Mouse (Mus musculus) embryonic facial prominence, embryonic 11.5 days (tissue): Measurements from ENCODE around the gene Ell. TPM values are rescaled to one million over a fixed set of nuclear protein-coding genes. Genes with fewer than 3 reads are reported as not detected.

Experiments
- ATAC-seq: fragments of 200-750 bp; cut with Nextera tagmentation; replicated peaks from 2 replicates; pipeline ENCODE4 v1.8.0; 2017; ENCODE audit warnings: low read depth; ENCODE audit not compliant: insufficient number of reproducible peaks, low FRiP score, low TSS enrichment
- DNase-seq: peaks from one replicate; pipeline ENCODE4 v3.0.0-alpha.2; 2015; ENCODE audit warnings: low spot score
- H3K27ac ChIP-seq: fragments of 300-500 bp; sonication (generic); replicated peaks from 2 replicates; pipeline ENCODE4 v1.5.1; 2014; ENCODE audit warnings: mild to moderate bottlenecking, low read depth, low read length, control low read depth
- H3K27me3 ChIP-seq: fragments of 300-500 bp; sonication (generic); 2 replicates; pipeline ENCODE4 v1.6.1; 2014; ENCODE audit warnings: mild to moderate bottlenecking, low read length, moderate library complexity, mixed read lengths; ENCODE audit not compliant: control insufficient read depth, insufficient read depth
- H3K36me3 ChIP-seq: fragments of 300-500 bp; sonication (generic); replicated peaks from 2 replicates; pipeline ENCODE4 v1.6.1; 2014; ENCODE audit warnings: low read depth, mild to moderate bottlenecking, low read length, moderate library complexity, mixed read lengths; ENCODE audit not compliant: control insufficient read depth, insufficient read depth
- H3K4me1 ChIP-seq: fragments of 300-500 bp; sonication (generic); 2 replicates; pipeline ENCODE4 v1.6.1; 2014; ENCODE audit warnings: low read length, mixed read lengths; ENCODE audit not compliant: control insufficient read depth, insufficient read depth
- H3K4me2 ChIP-seq: fragments of 300-500 bp; sonication (generic); 2 replicates; pipeline ENCODE4 v1.6.1; 2014; ENCODE audit warnings: low read depth, mild to moderate bottlenecking, control low read depth, low read length, moderate library complexity
- H3K4me3 ChIP-seq: fragments of 300-500 bp; sonication (generic); 2 replicates; pipeline ENCODE4 v1.5.1; 2014; ENCODE audit warnings: low read depth, low read length, control low read depth
- H3K9ac ChIP-seq: fragments of 300-500 bp; sonication (generic); replicated peaks from 2 replicates; pipeline ENCODE4 v1.6.1; 2014; ENCODE audit warnings: mild to moderate bottlenecking, control low read depth, low read length
- H3K9me3 ChIP-seq: fragments of 300-500 bp; sonication (generic); replicated peaks from 2 replicates; pipeline ENCODE4 v1.6.1; 2016; ENCODE audit warnings: mild to moderate bottlenecking, low read length, inconsistent platforms, mixed read lengths; ENCODE audit not compliant: control insufficient read depth
- WGBS: fragments of 180-500 bp; shearing (Covaris S2); extraction: QIAGEN DNeasy Blood & Tissue Kit; methylation state at CpG from one replicate; pipeline ENCODE4 v1.1.7; 2014; 5-methylcytosine and 5-hydroxymethylcytosine counted together
- polyA plus RNA-seq: library from polyadenylated mRNA; unstranded; fragments of >200 nt; fragmentation: Nextera tagmentation; extraction: Ambion mirVana; gene quantifications from 2 replicates; pipeline ENCODE4 v1.2.1, GENCODE M21; 2014

Ell gene
- polyA plus RNA-seq, 1 experiment from 2014 or later: 16.1 TPM

- no peaks in the 10 kb centered on the region for H3K9me3 ChIP-seq
Observed at GRCm38 (mm10) chr8:70564696-70565235, 25.5 kb downstream of the Ell start.

GRCm38 (mm10) chr8:70565561-70565960 is 26.3 kb downstream of the Ell start:
- no peaks in the 10 kb centered on the region for H3K9me3 ChIP-seq
- H3K36me3 ChIP-seq: no peaks in the 10 kb centered on the region
- WGBS: 48% methylated on average over 3 of the region's 3 CpGs
- H3K4me1 ChIP-seq: no peaks in the 10 kb centered on the region
- ATAC-seq (no peak), DNase-seq (no peak)
- H3K4me2 ChIP-seq: no peak overlapping the region
- H3K9ac ChIP-seq: no peak overlapping the region
- H3K27me3 ChIP-seq: no peaks in the 10 kb centered on the region
- H3K27ac ChIP-seq: no peak overlapping the region
- no peak overlapping the region for H3K4me3 ChIP-seq

More at GRCm38 (mm10) chr8:70564696-70565235, 25.5 kb downstream of the Ell start:
- Histone ChIP-seq H3K27ac (no peak overlapping the region), H3K9ac (no peak overlapping the region), H3K4me3 (no peak overlapping the region), H3K27me3 (no peaks in the 10 kb centered on the region), H3K4me1 (no peaks in the 10 kb centered on the region), H3K36me3 (no peaks in the 10 kb centered on the region), H3K4me2 (no peak overlapping the region)
- ATAC-seq (no peak), DNase-seq (no peak)
- WGBS: 81% methylated on average over 3 of the region's 3 CpGs

DNA sequence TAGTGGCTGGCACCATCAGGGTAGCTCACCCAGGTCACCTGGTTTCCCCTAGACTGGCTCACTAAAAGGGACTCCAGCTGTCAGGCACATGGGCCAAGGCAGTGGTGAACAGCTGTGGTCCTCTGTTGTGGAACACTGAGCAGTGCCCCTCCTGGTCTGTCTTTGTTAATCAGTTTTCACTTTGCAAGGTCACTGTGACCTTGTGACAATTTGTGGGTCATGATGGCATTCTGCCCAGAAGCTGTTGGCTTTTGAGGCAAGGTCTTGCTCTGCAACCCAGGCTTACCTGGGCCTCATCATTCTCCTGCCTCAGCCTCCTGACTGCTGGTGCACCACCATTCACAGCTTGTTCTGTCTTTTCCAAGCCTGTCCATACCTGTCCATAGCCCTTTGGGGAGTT is 31.1 kb downstream of the Ell start:
- Histone ChIP-seq H3K4me3 (no peak overlapping the region), H3K27ac (no peak overlapping the region), H3K4me1 (no peaks in the 10 kb centered on the region), H3K4me2 (no peak overlapping the region), H3K36me3 (no peaks in the 10 kb centered on the region), H3K27me3 (no peaks in the 10 kb centered on the region), H3K9ac (no peak overlapping the region), H3K9me3 (no peaks in the 10 kb centered on the region)
- DNase-seq (no peak), ATAC-seq (no peak; the same call in 1 of the 2 replicates)

GRCm38 (mm10) chr8:70570990-70571389 is 31.7 kb downstream of the Ell start:
- Histone ChIP-seq H3K27ac (no peak overlapping the region), H3K4me3 (no peak overlapping the region), H3K9me3 (no peaks in the 10 kb centered on the region), H3K4me2 (no peak overlapping the region), H3K9ac (no peak overlapping the region), H3K27me3 (no peaks in the 10 kb centered on the region), H3K4me1 (no peaks in the 10 kb centered on the region), H3K36me3 (no peaks in the 10 kb centered on the region)
- ATAC-seq (no peak), DNase-seq (no peak)
- 84% methylated on average over 6 of the region's 6 CpGs for WGBS

DNA sequence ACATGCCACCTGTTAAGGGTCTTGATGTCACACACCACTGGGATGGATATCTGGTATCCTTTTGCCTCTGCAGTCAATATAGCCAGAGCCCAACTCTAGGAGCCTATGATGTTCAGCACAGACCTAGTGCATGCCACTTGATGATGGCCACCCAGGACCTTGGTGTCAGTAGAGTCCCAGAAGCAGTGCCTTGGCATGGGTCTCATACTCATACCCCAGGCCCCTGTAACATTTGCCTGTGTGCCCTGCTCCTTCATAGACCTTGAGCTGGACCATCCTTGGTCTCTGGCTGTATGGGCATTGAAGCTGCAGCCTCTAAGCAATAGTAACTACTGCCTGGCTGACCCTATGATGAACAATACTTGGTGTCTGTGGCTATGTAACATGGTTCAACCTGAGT is 35.0 kb downstream of the Ell start:
- H3K9me3 ChIP-seq: no peaks in the 10 kb centered on the region
- no peak for ATAC-seq
- no peak overlapping the region for H3K9ac ChIP-seq
- DNase-seq: no peak
- no peaks in the 10 kb centered on the region for H3K36me3 ChIP-seq
- no peak overlapping the region for H3K4me2 ChIP-seq
- no peaks in the 10 kb centered on the region for H3K4me1 ChIP-seq
- no peak overlapping the region for H3K4me3 ChIP-seq
- no peaks in the 10 kb centered on the region for H3K27me3 ChIP-seq
- H3K27ac ChIP-seq: no peak overlapping the region

DNA sequence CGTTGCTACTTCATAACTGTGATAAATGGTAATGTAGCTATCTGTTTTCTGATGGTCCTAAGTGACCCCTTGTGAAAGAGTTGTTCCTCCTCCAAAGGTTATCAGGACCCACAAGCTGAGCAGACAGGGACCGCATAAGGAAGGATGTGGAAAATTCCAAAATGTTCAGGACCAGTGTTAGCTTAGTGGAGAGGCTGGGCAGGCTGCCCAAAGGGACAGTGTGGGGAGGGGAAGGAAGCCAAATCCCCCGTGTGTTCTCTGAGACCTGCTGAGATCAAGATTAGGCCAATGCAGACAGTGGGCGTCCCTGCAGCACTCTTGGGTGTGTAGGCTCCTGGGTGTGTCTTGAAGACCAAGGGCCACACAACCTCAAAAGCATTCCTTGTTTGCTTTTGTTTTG is 35.7 kb downstream of the Ell start:
- DNase-seq: no peak
- Histone ChIP-seq H3K9me3 (no peaks in the 10 kb centered on the region), H3K4me1 (no peaks in the 10 kb centered on the region), H3K27ac (no peak overlapping the region), H3K4me2 (no peak overlapping the region), H3K4me3 (no peak overlapping the region), H3K27me3 (no peaks in the 10 kb centered on the region), H3K36me3 (no peaks in the 10 kb centered on the region), H3K9ac (no peak overlapping the region)
- 87% methylated on average over 4 of the region's 4 CpGs for WGBS
- no peak for ATAC-seq

DNA sequence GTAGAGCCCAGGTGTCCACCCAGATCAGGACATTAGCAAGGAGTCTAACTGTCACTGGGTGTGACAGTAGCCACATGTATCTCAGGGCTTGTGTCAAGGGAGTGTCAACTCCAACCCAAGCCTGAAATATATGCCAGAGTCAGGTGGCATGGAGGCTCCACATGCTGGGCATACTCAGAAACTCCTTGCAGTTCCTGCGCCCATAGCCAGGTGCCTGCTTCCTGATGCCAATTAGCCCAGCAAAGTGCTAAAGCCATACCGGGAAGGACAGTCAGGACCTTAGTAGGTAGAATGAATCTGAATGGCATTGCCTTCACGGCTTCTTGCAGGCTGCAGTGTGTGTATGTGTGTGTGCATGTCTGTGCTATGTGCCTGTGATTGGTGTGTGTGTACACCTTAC is 38.0 kb downstream of the Ell start:
- no peak for DNase-seq
- H3K27ac ChIP-seq: no peak overlapping the region
- ATAC-seq: no peak
- no peak overlapping the region for H3K4me2 ChIP-seq
- H3K36me3 ChIP-seq: peaks cover 5% of the 10 kb centered on the region
- no peaks in the 10 kb centered on the region for H3K27me3 ChIP-seq
- H3K9me3 ChIP-seq: no peaks in the 10 kb centered on the region
- no peak overlapping the region for H3K9ac ChIP-seq
- no peaks in the 10 kb centered on the region for H3K4me1 ChIP-seq
- WGBS: 90% methylated on average over 3 of the region's 3 CpGs
- no peak overlapping the region for H3K4me3 ChIP-seq

GRCm38 (mm10) chr8:70583476-70584387 is 44.5 kb downstream of the Ell start:
- no peak for DNase-seq

More at GRCm38 (mm10) chr8:70583476-70584387, 44.5 kb downstream of the Ell start:
- no peaks in the 10 kb centered on the region for H3K27me3 ChIP-seq
- no peak overlapping the region for H3K9ac ChIP-seq
- no peak overlapping the region for H3K4me2 ChIP-seq
- no peak overlapping the region for H3K4me3 ChIP-seq
- H3K27ac ChIP-seq: no peak overlapping the region
- ATAC-seq: no peak
- no peaks in the 10 kb centered on the region for H3K9me3 ChIP-seq
- peaks cover 11% of the 10 kb centered on the region for H3K36me3 ChIP-seq
- no peaks in the 10 kb centered on the region for H3K4me1 ChIP-seq
- WGBS: 89% methylated on average over 18 of the region's 18 CpGs
